Mouse (Mus musculus) common myeloid progenitor, adult 5-6 weeks (primary cell): ENCODE data around the gene 5330417C22Rik. TPM values are rescaled to one million over a fixed set of nuclear protein-coding genes. Genes with fewer than 3 reads are reported as not detected.
"Not testable (repeated sequence)": the region's sequence is repeated elsewhere in the genome, so short reads cannot be mapped to it uniquely, and the experiment has no call there.

Source experiments
- ATAC-seq: replicated peaks from 2 replicates; pipeline ENCODE4 v1.8.0; 2016; ENCODE audit warnings: low read depth, mild to moderate bottlenecking, moderate TSS enrichment, inconsistent platforms; ENCODE audit not compliant: poor library complexity, severe bottlenecking
- total RNA-seq: library from RNA; stranded (forward); fragments of 200-1000, 187-1606 nt; gene quantifications from 2 replicates; pipeline ENCODE4 v1.2.3, GENCODE M21; 2017

Gene 5330417C22Rik
- 0.32 and 3.4 TPM in 2 replicates for total RNA-seq

- peak; percentile 36 for ATAC-seq
These were observed at the start of gene 5330417C22Rik for GRCm38 (mm10) chr3:108536517-108537260. Gene 5330417C22Rik (minus strand): TSS chr3:108536536.

- no peak for ATAC-seq
These were observed 48.2 kb upstream of the 5330417C22Rik start for GRCm38 (mm10) chr3:108584580-108584979.

- peak; percentile 39 for ATAC-seq
These were observed 37.7 kb upstream of the 5330417C22Rik start for GRCm38 (mm10) chr3:108574018-108574417.

GRCm38 (mm10) chr3:108572309-108573010 lies 36.1 kb upstream of the 5330417C22Rik start:
- ATAC-seq, result no peak

- peak; percentile 95 for ATAC-seq
These were observed 35.3 kb upstream of the 5330417C22Rik start, which contains the start of gene Taf13 for GRCm38 (mm10) chr3:108571443-108572294. Gene Taf13 (plus strand): TSS chr3:108571698.

GRCm38 (mm10) chr3:108570813-108571212 lies 34.5 kb upstream of the 5330417C22Rik start:
- ATAC-seq, result no peak

GRCm38 (mm10) chr3:108569636-108570035 lies 33.3 kb upstream of the 5330417C22Rik start:
- not testable (repeated sequence) for ATAC-seq

GRCm38 (mm10) chr3:108567990-108568877 lies 31.9 kb upstream of the 5330417C22Rik start:
- ATAC-seq, result no peak

GRCm38 (mm10) chr3:108563309-108563708 lies 27.0 kb upstream of the 5330417C22Rik start:
- ATAC-seq, result peak; percentile 57

GRCm38 (mm10) chr3:108562777-108563271 lies 26.5 kb upstream of the 5330417C22Rik start:
- peak; percentile 63 for ATAC-seq

GRCm38 (mm10) chr3:108562133-108562730 lies 25.9 kb upstream of the 5330417C22Rik start, which contains the start of gene Tmem167b:
Gene Tmem167b (minus strand): TSS chr3:108562466.
- ATAC-seq, result peak; percentile 92

- ATAC-seq, result no peak
These were observed 21.6 kb upstream of the 5330417C22Rik start for GRCm38 (mm10) chr3:108557888-108558287.

GRCm38 (mm10) chr3:108554587-108555312 lies 18.4 kb upstream of the 5330417C22Rik start:
- peak; percentile 100 for ATAC-seq

- ATAC-seq, result peak; percentile 33
These were observed 17.8 kb upstream of the 5330417C22Rik start for GRCm38 (mm10) chr3:108554111-108554561.

- ATAC-seq, result no peak
These were observed 6.0 kb upstream of the 5330417C22Rik start for GRCm38 (mm10) chr3:108542299-108542698.

- ATAC-seq, result peak; percentile 97
These were observed 967 bp upstream of the 5330417C22Rik start for GRCm38 (mm10) chr3:108537303-108537702.

GRCm38 (mm10) chr3:108535896-108536516 lies 330 bp downstream of the 5330417C22Rik start:
- ATAC-seq, result no peak; the same call in 1 of the 2 replicates
